Mouse (Mus musculus): ENCODE measurements around the gene Srsf12. TPM values are rescaled to one million over a fixed set of nuclear protein-coding genes. Genes with fewer than 3 reads are reported as not detected.

The Srsf12 gene
- under 1 TPM in 1 of 2 experiments, not detected in 1; 0.20 TPM for total RNA-seq (2021)
- long read RNA-seq, experiment 1, partial matches to known transcripts = 0 of 1 reads
- long read RNA-seq, experiment 1, other reads (novel, unspliced or antisense) = 0 of 1 reads
- long read RNA-seq, experiment 2 = 0 reads

GRCm38 (mm10) chr4:33208881-33209841, at the start of gene Srsf12:
Gene Srsf12 (plus strand): TSS chr4:33208991.
- DNase-seq = peak; percentile 21

DNA sequence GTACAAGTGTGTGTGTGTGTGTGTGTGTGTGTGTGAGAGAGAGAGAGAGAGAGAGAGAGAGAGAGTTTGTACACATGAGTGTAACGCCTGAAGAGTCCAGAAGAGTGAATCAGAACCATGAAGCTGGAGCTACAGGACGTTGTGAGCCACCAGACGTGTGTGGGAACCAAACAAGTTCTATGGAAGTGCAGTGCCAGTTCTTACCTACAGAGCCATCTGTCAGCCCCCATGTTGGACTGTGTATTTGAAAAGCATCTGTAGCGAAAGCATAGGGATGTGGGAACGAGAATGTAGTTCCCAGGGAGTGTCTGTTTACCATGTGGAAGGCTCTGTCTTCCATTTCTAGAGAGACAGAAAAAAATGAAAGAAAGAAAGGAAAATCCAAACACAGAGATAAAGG, 25.3 kb upstream of the Srsf12 start:
- no peak for DNase-seq

GRCm38 (mm10) chr4:33188164-33188563, 20.6 kb upstream of the Srsf12 start:
- DNase-seq = peak; percentile 42

DNA sequence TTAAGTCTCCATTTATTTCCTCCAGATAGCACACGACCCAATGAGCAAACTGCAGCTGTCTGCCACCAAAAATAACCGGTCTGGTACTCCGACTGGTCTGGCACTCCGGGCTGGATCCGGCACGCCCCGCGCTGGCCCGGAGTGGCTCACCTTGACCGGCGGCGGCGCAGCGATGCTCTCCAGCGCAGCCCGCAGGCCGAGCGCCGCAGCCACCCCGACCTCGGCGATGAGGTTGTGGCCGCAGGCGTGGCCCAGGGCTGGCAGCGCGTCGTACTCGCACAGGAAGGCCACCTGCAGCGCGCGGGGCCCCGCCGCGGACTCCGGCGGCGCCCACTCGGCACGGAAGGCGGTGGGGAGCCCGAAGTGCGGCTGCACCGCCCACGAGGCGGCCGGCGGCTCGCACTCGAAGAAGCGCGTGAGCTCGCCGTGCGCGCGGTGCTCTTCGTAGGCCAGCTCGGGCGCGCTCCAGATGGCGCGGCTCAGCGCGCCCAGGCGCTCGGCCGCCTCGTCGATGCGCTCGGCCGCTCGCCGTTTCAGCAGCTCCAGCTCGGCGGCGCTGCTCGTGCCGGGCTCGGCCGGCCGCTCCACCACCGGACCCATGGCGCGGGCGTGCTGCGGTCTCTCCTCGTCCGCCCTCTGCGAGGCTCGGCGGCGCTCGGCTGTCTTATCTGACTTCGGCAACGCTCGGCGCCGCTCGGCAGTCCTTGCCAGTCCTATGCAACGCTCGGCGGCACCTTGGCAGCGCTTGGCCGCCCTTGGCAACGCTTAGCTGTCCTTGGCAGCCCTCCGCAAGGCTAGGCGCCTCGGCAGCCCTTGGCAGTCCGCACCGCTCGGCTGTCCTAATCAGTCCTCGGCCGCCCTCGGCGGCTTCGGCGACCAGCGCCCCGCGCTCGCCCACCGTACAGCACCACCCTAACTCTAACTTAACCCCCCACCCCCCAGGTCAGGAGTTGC, 19.7 kb upstream of the Srsf12 start:
- peak; percentile 92 for DNase-seq

DNA sequence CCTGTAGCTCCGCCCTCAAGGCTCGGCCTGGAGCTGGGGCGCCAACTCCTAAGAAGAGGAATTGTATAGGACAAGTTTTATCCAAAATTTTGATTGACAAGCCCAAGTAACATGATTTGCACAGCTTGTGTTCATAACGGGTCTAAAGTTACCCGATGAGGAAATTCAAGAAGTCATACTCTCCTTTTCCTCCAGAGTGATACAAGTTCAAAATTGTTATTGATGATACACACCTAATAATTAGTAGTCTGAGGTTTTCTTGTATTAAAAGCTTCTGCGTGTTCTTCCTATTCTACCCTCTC, 19.1 kb upstream of the Srsf12 start, which contains the start of gene Pm20d2:
Pm20d2 (minus strand) TSS at position 3 of the 302 bp plus-strand sequence.
- no peak for DNase-seq

DNA sequence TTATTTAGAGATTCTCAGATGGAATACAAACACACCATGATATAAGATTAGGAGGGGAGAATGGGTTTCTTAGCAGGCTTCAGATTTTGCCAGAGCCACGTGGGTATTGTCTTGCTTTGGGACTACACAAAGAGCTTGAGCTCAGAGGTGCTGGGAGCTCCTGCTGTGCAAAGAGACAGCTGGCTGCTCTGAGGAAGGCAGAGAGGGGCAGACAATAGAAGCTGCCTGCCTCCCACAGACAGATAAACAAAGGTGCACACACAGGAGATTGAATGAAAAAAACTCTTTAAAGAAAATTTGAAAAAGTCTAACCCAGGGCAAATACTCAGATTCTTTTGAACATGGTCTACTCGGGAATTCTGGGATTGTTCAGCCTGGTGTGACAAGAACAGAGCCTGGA, 10.7 kb upstream of the Srsf12 start:
- no peak for DNase-seq

DNA sequence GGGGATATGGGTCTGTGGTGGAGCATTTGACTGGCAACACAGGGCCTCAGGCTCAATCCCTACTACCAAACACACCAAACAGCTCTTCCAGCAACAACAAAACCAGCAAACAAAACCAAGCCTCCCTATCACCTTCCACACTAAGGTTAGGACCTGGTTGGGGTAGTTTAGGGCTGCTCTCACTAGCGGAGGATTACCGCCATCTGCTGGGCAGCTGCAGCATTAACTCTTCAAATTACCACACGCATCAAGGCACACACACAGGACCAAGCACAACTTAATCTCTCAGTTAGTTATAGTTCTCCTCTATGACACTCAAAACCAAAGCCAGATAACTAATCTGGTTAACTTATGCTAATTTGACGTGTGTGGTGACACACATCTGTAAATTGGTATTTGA, 4.1 kb upstream of the Srsf12 start:
- peak; percentile 60 for DNase-seq

DNA sequence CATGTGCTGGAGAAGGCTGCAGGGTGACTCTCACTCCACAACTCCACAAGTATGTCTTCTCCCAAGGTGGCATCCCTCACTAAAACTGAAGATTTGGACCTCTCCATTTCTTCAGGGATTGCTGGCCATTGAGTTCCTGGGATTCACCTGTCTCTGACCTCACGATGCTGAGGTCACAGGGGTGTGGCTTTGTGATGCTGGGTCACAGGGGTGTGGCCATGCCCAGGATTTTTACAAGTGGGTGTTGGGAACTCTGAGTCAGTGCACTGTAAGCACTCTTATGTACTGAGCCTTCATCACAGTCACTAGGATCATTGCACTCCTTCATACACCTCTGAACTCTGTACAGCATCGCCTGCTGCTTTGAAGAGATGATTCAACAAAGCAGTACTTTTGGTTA, 1.2 kb upstream of the Srsf12 start:
- no peak for DNase-seq

- DNase-seq = no peak
These were observed 13.1 kb downstream of the Srsf12 start for GRCm38 (mm10) chr4:33221847-33222246.

GRCm38 (mm10) chr4:33224003-33224675, 15.3 kb downstream of the Srsf12 start:
- DNase-seq = no peak

GRCm38 (mm10) chr4:33227164-33227563, 18.4 kb downstream of the Srsf12 start:
- DNase-seq = no peak

DNA sequence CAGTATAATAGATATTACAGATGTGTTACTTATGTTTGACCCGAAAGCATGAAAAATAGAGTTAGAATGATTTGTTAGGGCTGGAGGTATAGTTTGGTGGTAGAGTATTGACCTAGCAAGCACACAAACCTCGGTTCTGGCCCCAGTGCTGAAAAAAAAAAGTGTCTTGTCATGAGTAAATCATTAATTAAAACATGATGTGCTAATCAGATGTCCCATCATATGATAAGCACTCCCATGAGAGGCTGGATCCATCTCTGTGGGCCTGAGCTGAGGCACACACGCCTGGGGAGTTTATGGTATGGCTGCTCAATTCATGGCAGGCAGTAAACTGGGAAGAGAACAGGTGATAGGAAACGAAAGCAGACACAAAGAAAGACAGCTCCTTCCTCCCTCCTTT, 20.8 kb downstream of the Srsf12 start:
- no peak for DNase-seq

GRCm38 (mm10) chr4:33230881-33231280, 22.1 kb downstream of the Srsf12 start:
- no peak for DNase-seq

GRCm38 (mm10) chr4:33242536-33242935, 33.7 kb downstream of the Srsf12 start:
- peak; percentile 29 for DNase-seq

- no peak for DNase-seq
These were observed 34.4 kb downstream of the Srsf12 start for GRCm38 (mm10) chr4:33243016-33243758.

GRCm38 (mm10) chr4:33243921-33244320, 35.1 kb downstream of the Srsf12 start:
- DNase-seq = peak; percentile 27

- DNase-seq = no peak
These were observed 37.1 kb downstream of the Srsf12 start for GRCm38 (mm10) chr4:33245853-33246395.

GRCm38 (mm10) chr4:33247479-33248053, 38.8 kb downstream of the Srsf12 start:
- DNase-seq = peak; percentile 100

DNA sequence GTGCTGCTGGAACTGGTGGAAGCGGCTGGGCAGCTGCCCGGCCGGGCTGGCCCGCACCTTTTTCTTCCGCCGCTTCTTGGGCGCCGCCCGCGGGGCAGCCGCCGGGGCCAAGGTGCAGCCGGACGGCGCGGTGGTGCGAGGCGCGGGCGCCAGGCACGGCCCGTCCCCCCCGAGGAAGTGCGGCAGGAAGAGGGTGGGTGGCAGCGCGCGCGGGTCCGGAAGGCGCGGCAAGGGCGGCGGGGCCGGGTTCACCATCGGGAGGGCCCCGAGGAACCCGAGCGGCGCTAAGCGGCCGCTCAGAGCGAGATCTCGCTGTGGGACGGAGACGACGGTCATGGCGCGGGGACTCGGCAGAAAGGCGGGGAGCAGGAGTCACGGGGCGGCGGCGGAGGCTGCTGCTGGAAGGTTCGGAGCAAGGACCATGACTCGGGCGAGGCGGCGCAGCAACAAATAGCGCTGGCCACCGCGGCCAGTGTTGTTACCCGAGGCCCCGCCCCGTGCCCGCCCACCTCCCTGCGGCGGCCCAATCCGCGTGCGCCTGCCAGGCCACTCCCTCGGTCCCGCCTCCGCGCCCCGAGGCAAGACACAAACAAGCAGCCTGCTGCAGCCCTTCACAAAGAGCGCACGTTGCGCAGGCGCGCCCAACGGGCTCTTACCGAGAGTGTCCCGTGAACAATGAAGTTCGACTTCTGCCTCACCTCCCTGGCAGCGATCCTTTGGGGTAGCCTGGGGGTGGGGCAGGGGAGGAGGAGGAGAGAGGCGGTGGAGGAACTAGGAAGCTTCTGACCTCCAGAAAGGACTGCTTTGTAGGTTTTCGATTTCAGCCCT, 39.5 kb downstream of the Srsf12 start:
- DNase-seq = peak; percentile 98

- DNase-seq = no peak
These were observed 40.1 kb downstream of the Srsf12 start for GRCm38 (mm10) chr4:33248915-33249314.

Measured in gastrocnemius, postnatal 10 days (tissue).